Mouse (Mus musculus): ENCODE results near the gene Ccdc13. TPM values are rescaled to one million over a fixed set of nuclear protein-coding genes. Genes with fewer than 3 reads are reported as not detected.

The Ccdc13 gene
- polyA plus RNA-seq, 1 experiment from 2014 or later: not detected

DNA sequence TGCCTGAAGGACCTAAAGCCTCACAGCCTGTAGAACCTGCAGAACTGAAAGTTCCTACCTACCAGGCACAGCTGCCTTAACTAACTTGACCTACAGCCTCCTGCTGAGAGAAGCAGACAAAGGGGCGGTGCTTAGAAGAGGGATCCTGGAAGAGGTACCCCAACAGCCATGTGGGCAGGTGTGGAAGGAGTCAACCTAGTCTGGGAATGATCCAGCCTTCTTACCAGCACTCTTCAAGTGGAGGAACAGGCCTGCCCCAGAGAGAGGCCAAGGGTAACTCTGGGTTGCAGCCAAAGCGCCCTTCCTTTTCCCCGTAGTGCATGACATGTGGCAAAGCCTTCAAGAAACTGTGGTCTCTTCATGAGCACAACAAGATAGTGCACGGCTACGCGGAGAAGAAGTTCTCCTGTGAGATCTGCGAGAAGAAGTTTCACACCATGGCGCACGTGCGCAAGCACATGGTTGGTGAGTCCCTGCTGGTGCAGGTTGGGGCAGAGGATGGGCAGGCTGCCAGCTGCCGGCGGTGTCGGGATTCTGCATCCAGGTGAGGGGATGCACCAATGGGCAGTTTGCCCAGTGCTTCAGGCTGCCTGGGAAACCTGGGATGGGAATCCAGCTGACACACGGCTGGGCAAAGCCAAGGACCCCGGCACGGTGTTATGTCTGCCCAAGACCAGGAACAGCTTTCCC lies 74.0 kb downstream of the Ccdc13 start:
- no peaks in the 10 kb centered on the region for H3K79me2 ChIP-seq (ENCODE audit: inconsistent target)
- no peaks in the 10 kb centered on the region for H3K36me3 ChIP-seq (ENCODE audit: inconsistent target)
- 53% methylated on average over 16 of the region's 16 CpGs for WGBS (ENCODE audit: missing documents)
- H3K27ac ChIP-seq: no peak overlapping the region
- H3K4me3 ChIP-seq (ENCODE audit: inconsistent target): no peak overlapping the region

DNA sequence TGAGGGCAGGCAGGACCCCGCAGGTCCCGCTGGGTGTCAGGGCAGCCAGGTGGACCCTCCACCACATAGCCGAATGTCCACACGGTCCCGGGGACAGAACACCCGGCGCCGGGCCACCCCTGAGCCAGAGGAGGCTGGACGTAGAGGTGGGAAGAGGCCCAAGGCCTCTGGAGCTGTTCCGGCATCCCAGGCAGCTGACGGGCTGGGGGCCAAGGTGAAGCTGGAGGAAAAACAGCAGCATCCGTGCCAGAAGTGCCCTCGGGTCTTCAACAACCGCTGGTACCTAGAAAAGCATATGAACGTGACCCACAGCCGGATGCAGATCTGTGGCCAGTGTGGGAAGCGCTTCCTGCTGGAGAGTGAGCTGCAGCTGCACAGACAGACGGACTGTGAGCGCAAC lies 75.5 kb downstream of the Ccdc13 start:
- H3K36me3 ChIP-seq (ENCODE audit: inconsistent target): no peaks in the 10 kb centered on the region
- no peaks in the 10 kb centered on the region for H3K79me2 ChIP-seq (ENCODE audit: inconsistent target)
- H3K4me3 ChIP-seq (ENCODE audit: inconsistent target): no peak overlapping the region
- H3K27ac ChIP-seq: no peak overlapping the region
- WGBS (ENCODE audit: missing documents): 90% methylated on average over 16 of the region's 19 CpGs

DNA sequence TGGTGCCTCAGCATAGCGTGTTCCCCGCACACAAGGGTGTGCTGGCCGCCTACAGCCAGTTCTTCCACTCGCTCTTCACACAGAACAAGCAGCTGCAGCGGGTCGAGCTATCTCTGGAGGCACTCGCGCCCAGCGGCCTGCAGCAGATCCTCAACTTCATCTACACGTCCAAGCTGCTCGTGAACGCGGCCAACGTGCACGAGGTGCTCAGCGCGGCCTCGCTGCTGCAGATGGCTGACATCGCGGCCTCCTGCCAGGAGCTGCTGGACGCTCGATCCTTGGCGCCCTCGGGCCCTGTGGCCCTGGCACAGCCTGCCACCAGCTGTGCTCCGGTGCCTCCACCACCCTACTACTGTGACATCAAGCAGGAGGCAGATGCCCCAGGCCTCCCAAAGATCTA lies 76.5 kb downstream of the Ccdc13 start:
- WGBS (ENCODE audit: missing documents): 91% methylated on average over 21 of the region's 25 CpGs
- H3K36me3 ChIP-seq (ENCODE audit: inconsistent target): no peaks in the 10 kb centered on the region

DNA sequence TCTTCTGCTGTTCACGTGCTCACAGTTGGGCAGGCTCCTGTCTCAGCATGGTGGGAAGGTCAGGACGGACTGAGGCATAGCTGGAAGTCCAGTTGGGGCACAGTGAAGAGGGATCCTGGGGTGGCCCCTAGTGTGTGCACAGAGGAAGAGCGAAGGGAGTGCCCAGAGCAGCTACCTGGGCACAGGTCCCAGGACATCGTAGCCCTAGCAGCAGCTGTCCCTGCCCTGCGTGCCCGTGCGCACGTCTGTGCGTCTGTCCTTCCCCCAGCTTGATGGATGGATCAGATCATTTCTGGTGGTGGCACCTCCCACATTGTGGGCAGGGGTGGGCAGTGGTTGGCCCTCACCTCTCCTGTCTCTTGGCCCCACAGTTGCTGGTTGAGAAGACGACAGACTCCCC lies 77.0 kb downstream of the Ccdc13 start:
- 93% methylated on average over 10 of the region's 10 CpGs for WGBS (ENCODE audit: missing documents)
- no peaks in the 10 kb centered on the region for H3K36me3 ChIP-seq (ENCODE audit: inconsistent target)

More for the DNA sequence above, 76.5 kb downstream of the Ccdc13 start:
- Histone ChIP-seq H3K79me2 (ENCODE audit: inconsistent target) (no peaks in the 10 kb centered on the region), H3K27ac (no peak overlapping the region), H3K4me3 (ENCODE audit: inconsistent target) (no peak overlapping the region)

DNA sequence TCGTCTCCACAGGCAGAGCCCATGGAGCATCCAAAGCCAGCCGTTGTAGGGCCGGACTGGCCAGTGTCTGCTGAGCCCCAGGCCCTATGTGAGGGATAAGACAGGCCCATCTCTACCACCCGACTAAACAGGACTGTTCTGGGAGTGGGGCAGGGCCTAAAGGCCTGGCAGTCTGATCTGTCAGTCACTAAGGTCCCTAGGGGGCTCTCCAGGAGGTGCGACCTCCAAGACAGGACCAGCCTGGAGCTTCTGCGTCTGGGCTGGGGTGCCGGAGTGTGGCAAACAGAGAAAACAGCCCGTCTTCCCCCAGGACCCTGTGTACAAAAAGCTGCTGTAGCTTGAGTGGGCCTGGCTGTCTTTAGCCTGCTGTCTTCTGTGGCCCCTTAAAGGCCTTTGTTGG lies 77.5 kb downstream of the Ccdc13 start:
- 91% methylated on average over 8 of the region's 8 CpGs for WGBS (ENCODE audit: missing documents)
- H3K36me3 ChIP-seq (ENCODE audit: inconsistent target): peaks cover 2% of the 10 kb centered on the region; the same call in 1 of the 2 replicates
- H3K4me3 ChIP-seq (ENCODE audit: inconsistent target): no peak overlapping the region
- H3K27ac ChIP-seq: no peak overlapping the region
- no peaks in the 10 kb centered on the region for H3K79me2 ChIP-seq (ENCODE audit: inconsistent target)

More for the DNA sequence above, 77.0 kb downstream of the Ccdc13 start:
- Histone ChIP-seq H3K4me3 (ENCODE audit: inconsistent target) (no peak overlapping the region), H3K79me2 (ENCODE audit: inconsistent target) (no peaks in the 10 kb centered on the region), H3K27ac (no peak overlapping the region)

DNA sequence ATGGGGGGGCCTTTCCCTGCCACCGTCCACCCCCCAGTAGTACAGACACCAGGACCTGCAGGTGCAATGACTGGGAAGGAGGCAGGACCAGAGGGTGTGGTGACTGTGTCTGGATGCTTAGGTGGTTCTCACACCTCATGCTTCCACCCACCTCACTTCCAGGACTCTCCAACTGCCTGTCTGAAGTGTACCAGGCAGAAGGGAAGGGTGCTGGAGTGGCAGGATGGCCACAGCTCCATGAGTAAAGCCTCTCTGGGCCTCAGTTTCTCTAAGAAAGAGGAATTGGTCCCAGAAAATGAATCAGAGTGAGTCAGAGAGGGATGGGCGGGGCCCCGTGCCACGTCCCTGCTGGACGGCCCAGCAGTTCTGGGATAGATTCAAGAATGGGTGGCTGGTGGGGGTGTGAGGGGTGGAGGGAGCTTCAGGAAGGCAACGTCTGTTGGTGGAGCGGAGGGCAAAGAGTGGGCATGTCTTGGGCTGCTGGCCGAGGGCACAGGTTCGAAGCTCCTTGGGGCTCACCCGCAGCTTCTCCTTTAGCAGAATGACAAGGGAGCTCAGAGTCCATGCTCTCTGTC lies 78.1 kb downstream of the Ccdc13 start:
- peaks cover 6% of the 10 kb centered on the region; the same call in 1 of the 2 replicates for H3K36me3 ChIP-seq (ENCODE audit: inconsistent target)
- H3K27ac ChIP-seq: no peak overlapping the region
- H3K4me3 ChIP-seq (ENCODE audit: inconsistent target): no peak overlapping the region
- WGBS (ENCODE audit: missing documents): 71% methylated on average over 9 of the region's 10 CpGs
- no peaks in the 10 kb centered on the region for H3K79me2 ChIP-seq (ENCODE audit: inconsistent target)

DNA sequence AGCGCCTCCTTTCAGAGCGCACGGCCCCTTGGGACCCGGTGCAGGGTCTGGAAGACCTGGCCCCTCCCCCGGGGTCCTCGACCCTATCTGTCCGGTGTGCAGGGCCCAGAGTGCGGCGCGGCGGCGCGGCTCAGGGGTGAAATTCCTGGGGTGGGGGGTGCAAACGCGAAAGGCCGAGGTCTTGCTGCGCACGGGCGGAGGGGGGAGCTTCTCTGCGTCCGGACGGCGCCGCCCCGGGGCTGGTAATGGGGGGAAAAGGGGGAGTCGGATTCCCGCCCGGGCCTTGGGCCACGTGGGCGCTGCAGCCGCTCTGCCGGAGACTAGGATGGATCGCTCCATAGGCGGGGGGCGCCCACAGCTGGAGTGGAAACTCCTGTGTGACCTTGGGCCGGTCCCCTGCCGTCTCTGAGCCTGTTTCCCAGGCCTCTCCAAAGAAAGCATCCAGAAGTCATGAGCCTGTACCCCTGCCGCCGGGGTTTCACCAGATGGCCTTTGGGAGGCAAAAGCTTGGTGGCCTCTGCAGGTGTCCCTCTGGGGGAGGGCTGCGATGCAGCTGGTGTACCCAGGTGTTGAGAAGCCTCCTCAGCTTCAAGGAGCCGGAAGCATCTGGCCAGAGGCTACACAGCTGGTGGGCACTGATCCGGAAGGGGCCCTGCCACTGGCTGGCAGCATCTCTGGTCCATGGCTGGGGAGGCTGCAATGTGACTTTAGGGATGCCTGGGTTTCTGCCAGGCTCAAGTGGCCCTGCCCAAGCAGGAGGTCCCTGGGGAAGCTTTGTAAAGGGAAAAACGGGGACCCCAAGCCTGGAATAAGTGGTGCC lies 78.8 kb downstream of the Ccdc13 start:
- H3K27ac ChIP-seq: no peak overlapping the region
- H3K36me3 ChIP-seq (ENCODE audit: inconsistent target): peaks cover 13% of the 10 kb centered on the region; the same call in 1 of the 2 replicates
- H3K79me2 ChIP-seq (ENCODE audit: inconsistent target): no peaks in the 10 kb centered on the region
- H3K4me3 ChIP-seq (ENCODE audit: inconsistent target): no peak overlapping the region
- WGBS (ENCODE audit: missing documents): 2% methylated on average over 43 of the region's 43 CpGs

DNA sequence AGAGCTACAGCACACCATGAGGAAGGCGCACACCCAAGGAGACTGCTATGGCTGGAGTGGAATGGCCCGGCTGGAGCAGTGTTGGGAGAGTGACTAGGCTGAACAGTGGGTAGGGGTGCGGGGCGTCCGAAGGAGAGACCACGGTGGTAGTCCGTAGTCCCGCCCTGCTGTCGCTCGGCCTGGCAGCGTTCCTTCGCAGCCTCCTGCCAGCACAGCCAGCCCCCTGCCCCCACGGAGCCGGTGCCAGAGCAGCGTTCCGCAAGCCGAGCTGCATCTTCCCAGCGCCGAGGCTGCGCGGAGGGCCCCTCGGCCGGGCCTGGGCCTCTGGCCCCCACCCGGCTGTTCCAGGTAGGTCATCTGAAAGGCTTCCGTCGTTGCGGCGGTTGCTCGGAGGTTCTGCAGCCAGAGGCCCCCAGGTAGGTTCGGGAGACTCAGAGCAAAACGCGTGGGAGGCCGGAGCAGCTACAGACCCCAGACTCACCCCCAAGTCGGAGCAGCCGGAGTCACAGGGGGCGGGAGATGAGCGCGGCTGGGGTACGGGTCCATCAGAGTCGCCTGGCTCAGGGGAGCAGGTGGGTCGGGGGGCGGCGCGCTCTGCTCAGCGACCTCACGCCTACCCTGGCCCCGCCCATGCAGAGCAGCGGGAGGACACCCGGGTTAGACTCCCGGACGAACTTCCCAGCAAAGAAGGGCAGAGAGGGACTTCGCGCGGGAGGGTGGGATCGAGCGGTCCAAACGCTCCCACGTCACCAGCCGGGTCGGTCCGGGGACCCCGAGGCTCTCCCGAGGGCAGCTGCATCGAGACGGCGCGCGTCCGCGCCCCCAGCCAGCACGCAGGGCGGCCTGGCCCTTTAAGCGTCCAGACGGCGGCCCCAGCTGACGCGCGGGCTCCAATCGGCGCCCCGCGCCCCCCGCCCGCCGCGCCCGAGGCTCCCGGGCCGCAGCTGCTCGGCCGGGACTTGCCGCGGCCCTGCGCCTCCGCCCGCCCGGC lies 79.9 kb downstream of the Ccdc13 start, which contains the start of gene Zfp651:
Gene Zfp651 (plus strand): TSS at position 240 of the 991 bp plus-strand sequence.
- no peak within 1 kb of the TSS for H3K27ac ChIP-seq
- WGBS (ENCODE audit: missing documents): 3% methylated on average over 94 of the region's 97 CpGs
- H3K79me2 ChIP-seq (ENCODE audit: inconsistent target): no peaks in the 10 kb centered on the region
- peaks cover 22% of the 10 kb centered on the region for H3K36me3 ChIP-seq (ENCODE audit: inconsistent target)
- H3K4me3 ChIP-seq (ENCODE audit: inconsistent target): no peak within 1 kb of the TSS

DNA sequence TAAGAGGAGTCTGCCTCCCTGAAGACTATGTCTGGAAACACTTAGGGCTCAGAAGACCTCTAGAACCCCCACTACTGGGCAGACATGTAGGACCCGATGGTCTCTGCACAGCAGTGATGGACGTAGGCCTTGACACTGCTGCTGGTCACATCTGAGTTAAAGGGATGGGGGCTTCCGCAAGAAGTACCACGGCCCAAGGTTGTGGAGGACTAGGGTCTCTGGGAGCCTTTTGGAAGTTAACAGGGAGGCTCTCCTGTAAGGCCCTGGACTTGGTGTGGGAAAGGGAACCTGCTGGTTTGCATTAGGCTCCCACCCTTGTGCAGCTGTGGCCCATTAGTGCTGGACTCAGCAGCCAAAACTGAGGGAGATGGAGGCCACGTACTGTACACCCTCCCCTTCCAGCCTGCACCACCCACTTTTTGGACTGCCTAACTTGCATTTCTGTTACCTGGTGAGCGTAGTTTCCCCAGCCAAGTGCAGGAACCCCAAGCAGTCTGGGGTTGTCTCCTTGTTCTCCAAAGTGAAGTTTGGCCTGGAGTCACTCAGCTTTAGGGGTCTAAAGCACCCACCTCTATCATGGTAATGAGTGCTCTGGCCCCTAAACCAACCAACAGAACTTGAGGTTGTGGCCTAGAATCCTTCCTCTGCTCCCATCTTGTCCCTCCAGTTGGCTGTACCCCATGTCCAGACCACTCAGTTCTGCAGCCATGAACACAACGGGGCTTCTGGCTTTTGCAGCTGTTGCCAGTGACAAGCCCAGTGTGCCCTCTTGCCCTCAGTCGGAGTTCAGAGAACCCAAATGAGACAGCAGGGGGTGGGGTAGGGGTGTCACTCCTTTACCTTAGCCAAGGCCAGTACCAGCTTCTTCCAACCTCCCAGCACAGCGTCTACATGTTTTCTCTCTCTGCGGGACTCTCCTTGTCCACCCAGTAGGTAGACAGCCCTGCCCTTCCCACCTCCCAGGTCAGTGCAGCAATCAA lies 81.1 kb downstream of the Ccdc13 start:
- WGBS (ENCODE audit: missing documents): 74% methylated on average over 10 of the region's 10 CpGs
- Histone ChIP-seq H3K4me3 (ENCODE audit: inconsistent target) (no peak overlapping the region), H3K27ac (no peak overlapping the region), H3K36me3 (ENCODE audit: inconsistent target) (peaks cover 34% of the 10 kb centered on the region), H3K79me2 (ENCODE audit: inconsistent target) (no peaks in the 10 kb centered on the region)

DNA sequence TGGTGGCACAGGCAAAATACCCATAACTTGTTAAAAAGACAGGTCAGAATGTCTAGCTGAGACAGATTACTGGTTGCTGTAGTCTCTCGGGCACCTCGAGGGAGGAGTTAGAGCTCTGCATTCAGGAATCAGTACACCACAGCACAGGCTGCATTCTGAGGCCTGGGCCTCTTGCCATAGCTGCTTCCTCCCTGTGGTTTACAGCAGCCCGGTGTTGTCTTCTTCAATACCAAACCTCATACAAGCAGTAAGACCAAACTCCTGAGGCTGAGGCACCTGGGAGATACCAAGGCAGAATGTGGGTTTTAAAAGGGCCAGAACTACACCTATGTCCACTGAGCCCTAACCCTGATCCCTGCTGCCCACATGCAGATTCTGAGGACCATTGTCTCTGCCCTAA lies 81.8 kb downstream of the Ccdc13 start:
- WGBS (ENCODE audit: missing documents): 7% methylated on average over 3 of the region's 3 CpGs
- no peak overlapping the region for H3K27ac ChIP-seq
- H3K79me2 ChIP-seq (ENCODE audit: inconsistent target): no peaks in the 10 kb centered on the region
- H3K4me3 ChIP-seq (ENCODE audit: inconsistent target): no peak overlapping the region
- peaks cover 41% of the 10 kb centered on the region for H3K36me3 ChIP-seq (ENCODE audit: inconsistent target)

DNA sequence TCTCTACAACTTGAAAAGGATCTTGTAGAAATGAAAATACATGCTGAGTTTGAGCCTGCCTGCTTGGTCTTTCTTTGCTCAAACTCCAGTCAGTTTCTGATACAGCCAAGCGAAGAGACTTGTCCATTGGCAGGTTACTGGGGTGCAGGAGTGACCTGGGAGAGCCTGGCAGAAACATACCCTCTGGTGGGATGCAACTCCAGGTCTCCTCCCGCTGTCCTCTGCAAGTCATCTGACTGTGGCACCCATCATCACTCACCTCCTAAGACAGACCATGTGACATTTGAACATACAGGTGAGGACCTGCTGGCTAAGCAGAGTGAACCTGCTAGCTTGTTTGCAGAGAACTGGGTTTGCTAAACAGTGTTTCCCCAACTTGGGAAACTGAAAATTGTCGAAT lies 82.5 kb downstream of the Ccdc13 start:
- Histone ChIP-seq H3K36me3 (ENCODE audit: inconsistent target) (peaks cover 48% of the 10 kb centered on the region), H3K4me3 (ENCODE audit: inconsistent target) (no peak overlapping the region), H3K79me2 (ENCODE audit: inconsistent target) (no peaks in the 10 kb centered on the region), H3K27ac (no peak overlapping the region)
- WGBS (ENCODE audit: missing documents): 82% methylated on average over 2 of the region's 3 CpGs

DNA sequence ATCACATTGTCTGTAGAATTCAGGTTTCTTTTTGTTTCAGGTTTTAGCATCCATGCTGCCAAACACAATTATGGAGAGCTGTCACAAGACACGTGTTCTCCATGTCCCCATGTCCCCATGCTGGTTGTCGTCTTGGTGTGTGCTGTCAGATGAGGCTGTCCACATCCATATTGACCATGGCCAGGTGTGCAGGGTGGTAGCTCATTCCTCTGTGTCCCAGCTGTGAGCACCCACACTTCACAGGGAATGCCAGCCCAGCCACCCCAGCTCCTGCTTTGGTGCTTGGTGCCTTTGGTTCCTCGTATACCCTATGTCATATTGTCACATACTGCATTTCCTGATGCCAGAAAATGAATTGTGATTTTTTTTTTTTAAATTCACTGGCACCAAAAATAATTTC lies 84.6 kb downstream of the Ccdc13 start:
- no peaks in the 10 kb centered on the region for H3K79me2 ChIP-seq (ENCODE audit: inconsistent target)
- H3K4me3 ChIP-seq (ENCODE audit: inconsistent target): no peak overlapping the region
- 97% methylated on average over 3 of the region's 3 CpGs for WGBS (ENCODE audit: missing documents)
- H3K27ac ChIP-seq: no peak overlapping the region
- H3K36me3 ChIP-seq (ENCODE audit: inconsistent target): peaks cover 69% of the 10 kb centered on the region

DNA sequence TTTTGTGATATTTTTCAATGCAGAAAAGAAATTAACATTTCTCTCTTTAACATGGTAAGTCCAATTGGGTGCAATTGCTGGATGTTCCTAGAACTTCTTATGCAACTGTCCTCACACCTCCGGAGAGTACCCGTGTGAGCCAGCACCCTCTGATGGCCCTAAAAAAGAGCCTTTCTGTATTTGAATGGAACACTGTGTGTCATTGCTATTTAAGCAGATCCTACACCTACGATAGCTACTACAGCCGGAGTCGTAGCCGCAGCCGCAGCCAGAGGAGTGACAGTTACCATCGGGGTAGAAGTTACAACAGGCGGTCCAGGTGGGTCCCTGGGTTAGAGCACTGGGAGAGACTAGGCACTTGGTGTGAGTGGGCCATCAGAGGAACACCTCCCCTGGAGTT lies 86.5 kb downstream of the Ccdc13 start:
- Histone ChIP-seq H3K36me3 (ENCODE audit: inconsistent target) (peaks cover 83% of the 10 kb centered on the region), H3K79me2 (ENCODE audit: inconsistent target) (no peaks in the 10 kb centered on the region), H3K27ac (no peak overlapping the region), H3K4me3 (ENCODE audit: inconsistent target) (no peak overlapping the region)
- 97% methylated on average over 9 of the region's 9 CpGs for WGBS (ENCODE audit: missing documents)

Data from macrophage (primary cell).